Comparison of ENCODE assay signal across 23 mouse cellular contexts in genomic region chr15:92399278-92399677, GRCm38 (mm10). TPM values are rescaled to one million over a fixed set of nuclear protein-coding genes. Genes with fewer than 3 reads are reported as not detected.
DNase-seq lines count a peak whose midpoint lies in the region; ATAC-seq and TF ChIP-seq lines count a peak whose summit lies in the region.
"Had no signal": no experiment of that assay in that cellular context is flagged by ENCODE, and none has a peak within 500 bp of the region (broad histone marks: within the 10 kb centered on the region; RNA-seq: fewer than 3 reads in every experiment).

No protein-coding gene starts in this region.

- no peaks in the 10 kb centered on the region for H3K36me3 ChIP-seq in intestine, embryonic 14.5 days (ENCODE audit: control insufficient read depth, insufficient read depth, low read length)
- H3K36me3 ChIP-seq in intestine, embryonic 16.5 days (ENCODE audit: control insufficient read depth, insufficient read depth, low read length), result no peaks in the 10 kb centered on the region
- H3K36me3 ChIP-seq in stomach, embryonic 14.5 days (ENCODE audit: control insufficient read depth, insufficient read depth, low read length), result no peaks in the 10 kb centered on the region
- no peaks in the 10 kb centered on the region for H3K36me3 ChIP-seq in stomach, postnatal 0 days (ENCODE audit: control insufficient read depth, insufficient read depth, low read length)
- no peaks in the 10 kb centered on the region for H3K36me3 ChIP-seq in stomach, embryonic 16.5 days (ENCODE audit: control insufficient read depth, insufficient read depth, low read length)
- H3K36me3 ChIP-seq in midbrain, embryonic 14.5 days (ENCODE audit: control insufficient read depth, insufficient read depth, low read length), result no peaks in the 10 kb centered on the region
- H3K36me3 ChIP-seq: forebrain, embryonic 15.5 days; heart, embryonic 10.5 days; hindbrain, embryonic 13.5 days had no signal

- TF ChIP-seq CTCF in stomach, postnatal 0 days (IDR thresholded peaks at IDR 0.05; ENCODE audit: low read depth), result no peak

- H3K27me3 ChIP-seq in intestine, embryonic 14.5 days (replicated peaks; ENCODE audit: control insufficient read depth, insufficient read depth, low read length), result peaks cover 32% of the 10 kb centered on the region
- peaks cover 14% of the 10 kb centered on the region for H3K27me3 ChIP-seq in intestine, embryonic 16.5 days (replicated peaks; ENCODE audit: control insufficient read depth, insufficient read depth, low read length)
- H3K27me3 ChIP-seq in stomach, embryonic 14.5 days (ENCODE audit: control insufficient read depth, insufficient read depth, low read length), result 0 out of 2 replicates have a peak, but pooled peaks cover 4% of the 10 kb centered on the region
- H3K27me3 ChIP-seq in stomach, postnatal 0 days (ENCODE audit: control insufficient read depth, insufficient read depth, low read length), result no peaks in the 10 kb centered on the region
- H3K27me3 ChIP-seq in stomach, embryonic 16.5 days (ENCODE audit: control insufficient read depth, insufficient read depth, low read length), result peaks cover 6% of the 10 kb centered on the region
- H3K27me3 ChIP-seq in midbrain, embryonic 14.5 days (ENCODE audit: control insufficient read depth, insufficient read depth, low read length), result peaks cover 29% of the 10 kb centered on the region

- H3K4me1 ChIP-seq in intestine, embryonic 14.5 days (replicated peaks; ENCODE audit: control insufficient read depth, insufficient read depth, low read length), result no peaks in the 10 kb centered on the region
- peaks cover 6% of the 10 kb centered on the region; the same call in 1 of the 2 replicates for H3K4me1 ChIP-seq in intestine, embryonic 16.5 days (ENCODE audit: control insufficient read depth, insufficient read depth, low read length)
- peaks cover 4% of the 10 kb centered on the region; the same call in 1 of the 2 replicates for H3K4me1 ChIP-seq in stomach, embryonic 14.5 days (ENCODE audit: control insufficient read depth, insufficient read depth, low read length)
- no peaks in the 10 kb centered on the region for H3K4me1 ChIP-seq in stomach, postnatal 0 days (replicated peaks; ENCODE audit: control insufficient read depth, insufficient read depth)
- H3K4me1 ChIP-seq in stomach, embryonic 16.5 days (ENCODE audit: control insufficient read depth, insufficient read depth, low read length), result 0 out of 2 replicates have a peak, but pooled peaks cover 5% of the 10 kb centered on the region
- H3K4me1 ChIP-seq in midbrain, embryonic 14.5 days (ENCODE audit: control insufficient read depth, insufficient read depth, low read length), result peaks cover 9% of the 10 kb centered on the region

- no peak overlapping the region for H3K9ac ChIP-seq in intestine, embryonic 14.5 days (ENCODE audit: low read length)
- H3K9ac ChIP-seq in intestine, embryonic 16.5 days (ENCODE audit: low read depth, low read length), result no peak overlapping the region
- H3K9ac ChIP-seq in stomach, embryonic 14.5 days (replicated peaks; ENCODE audit: low read depth, low read length), result no peak overlapping the region
- H3K9ac ChIP-seq in stomach, postnatal 0 days (ENCODE audit: low read length), result no peak overlapping the region
- H3K9ac ChIP-seq in stomach, embryonic 16.5 days (ENCODE audit: low read length), result no peak overlapping the region
- no peak overlapping the region for H3K9ac ChIP-seq in midbrain, embryonic 14.5 days (replicated peaks; ENCODE audit: low read length)
- H3K9ac ChIP-seq: forebrain, embryonic 15.5 days; hindbrain, embryonic 13.5 days had no signal

- DNase-seq in intestine, embryonic 14.5 days (ENCODE audit: low spot score), result no peak
- no peak for DNase-seq in stomach, postnatal 0 days (ENCODE audit: low spot score)
- DNase-seq in forelimb bud, embryonic 11.5 days (ENCODE audit: low read depth, low spot score), result peak; percentile 45
- DNase-seq in adrenal gland, postnatal 4 days (ENCODE audit: low spot score in 2 of 2), result no peak
- no peak for DNase-seq in midbrain, embryonic 14.5 days
- DNase-seq: adrenal gland, adult 2 months; adrenal gland, postnatal 25 days; cerebellum, adult 11 months; cerebellum, adult 8-10 months; cerebellum, postnatal 25 days; gastrocnemius, postnatal 10 days; heart, adult 18-20 months; heart, postnatal 10 days; kidney, adult 11 months had no signal

- no peak overlapping the region for H3K4me3 ChIP-seq in intestine, embryonic 14.5 days (ENCODE audit: low read depth, low read length)
- H3K4me3 ChIP-seq in intestine, embryonic 16.5 days (ENCODE audit: low read length), result no peak overlapping the region
- no peak overlapping the region for H3K4me3 ChIP-seq in stomach, embryonic 14.5 days (ENCODE audit: low read depth, low read length)
- no peak overlapping the region for H3K4me3 ChIP-seq in stomach, postnatal 0 days (ENCODE audit: low read depth, low read length)
- H3K4me3 ChIP-seq in stomach, embryonic 16.5 days (replicated peaks; ENCODE audit: low read length), result no peak overlapping the region
- no peak overlapping the region for H3K4me3 ChIP-seq in midbrain, embryonic 14.5 days (replicated peaks; ENCODE audit: low read depth, low read length)
- H3K4me3 ChIP-seq: forebrain, embryonic 15.5 days; heart, embryonic 10.5 days; hindbrain, embryonic 13.5 days had no signal

- no peak for TF ChIP-seq EP300 in stomach, postnatal 0 days (optimal IDR thresholded peaks at IDR 0.05)

- WGBS in intestine, embryonic 14.5 days, result 37% methylated on average over 5 of the region's 5 CpGs
- WGBS in intestine, embryonic 16.5 days, result 55% methylated on average over 5 of the region's 5 CpGs
- 30% methylated on average over 5 of the region's 5 CpGs for WGBS in stomach, embryonic 14.5 days
- 28% methylated on average over 5 of the region's 5 CpGs for WGBS in stomach, postnatal 0 days
- 36% methylated on average over 5 of the region's 5 CpGs for whole genome bisulfite sequencing in stomach, embryonic 16.5 days
- 91% methylated on average over 5 of the region's 5 CpGs for WGBS in midbrain, embryonic 14.5 days

- H3K9me3 ChIP-seq in intestine, embryonic 14.5 days (ENCODE audit: control insufficient read depth, low read length), result no peaks in the 10 kb centered on the region
- H3K9me3 ChIP-seq in intestine, embryonic 16.5 days (ENCODE audit: control insufficient read depth, low read length), result no peaks in the 10 kb centered on the region
- H3K9me3 ChIP-seq in stomach, embryonic 14.5 days (ENCODE audit: control insufficient read depth, low read depth, low read length), result no peaks in the 10 kb centered on the region
- no peaks in the 10 kb centered on the region for H3K9me3 ChIP-seq in stomach, postnatal 0 days (ENCODE audit: control insufficient read depth, low read length)
- H3K9me3 ChIP-seq in stomach, embryonic 16.5 days (replicated peaks; ENCODE audit: control insufficient read depth, low read length), result no peaks in the 10 kb centered on the region
- H3K9me3 ChIP-seq in midbrain, embryonic 14.5 days (ENCODE audit: control insufficient read depth, low read length), result no peaks in the 10 kb centered on the region
- H3K9me3 ChIP-seq: forebrain, embryonic 15.5 days; heart, embryonic 10.5 days; hindbrain, embryonic 13.5 days had no signal

- peak overlapping the region; percentile 94; the same call in 1 of the 2 replicates for H3K4me2 ChIP-seq in intestine, embryonic 14.5 days (ENCODE audit: low read length)
- no peak overlapping the region for H3K4me2 ChIP-seq in intestine, embryonic 16.5 days (ENCODE audit: low read depth, low read length)
- H3K4me2 ChIP-seq in stomach, embryonic 14.5 days (replicated peaks; ENCODE audit: low read depth, low read length), result no peak overlapping the region
- H3K4me2 ChIP-seq in stomach, postnatal 0 days (replicated peaks; ENCODE audit: low read depth), result no peak overlapping the region
- no peak overlapping the region for H3K4me2 ChIP-seq in stomach, embryonic 16.5 days (ENCODE audit: low read depth, low read length)
- no peak overlapping the region for H3K4me2 ChIP-seq in midbrain, embryonic 14.5 days (ENCODE audit: low read length)
- H3K4me2 ChIP-seq: forebrain, embryonic 15.5 days; hindbrain, embryonic 13.5 days had no signal

- no peak for ATAC-seq in intestine, embryonic 14.5 days (replicated peaks; ENCODE audit: low FRiP score, low TSS enrichment, low read depth)
- no peak for ATAC-seq in intestine, embryonic 16.5 days
- ATAC-seq in stomach, embryonic 14.5 days (ENCODE audit: insufficient number of reproducible peaks, insufficient read depth, low FRiP score, low read depth), result no peak
- no peak for ATAC-seq in stomach, postnatal 0 days (ENCODE audit: low FRiP score, low TSS enrichment)
- ATAC-seq in stomach, embryonic 16.5 days (ENCODE audit: insufficient read depth, low FRiP score), result peak; percentile 67; the same call in 1 of the 2 replicates
- no peak for ATAC-seq in midbrain, embryonic 14.5 days (ENCODE audit: low FRiP score, low TSS enrichment)
- ATAC-seq: forebrain, embryonic 15.5 days; hindbrain, postnatal 0 days had no signal

- peak overlapping the region; percentile 71; the same call in 1 of the 2 replicates for H3K27ac ChIP-seq in intestine, embryonic 14.5 days (ENCODE audit: low read depth)
- no peak overlapping the region for H3K27ac ChIP-seq in intestine, embryonic 16.5 days (ENCODE audit: low read length)
- H3K27ac ChIP-seq in stomach, embryonic 14.5 days (ENCODE audit: low read length), result peak overlapping the region; percentile 78; the same call in 1 of the 2 replicates
- no peak overlapping the region for H3K27ac ChIP-seq in stomach, postnatal 0 days (replicated peaks)
- no peak overlapping the region for H3K27ac ChIP-seq in stomach, embryonic 16.5 days (ENCODE audit: low read length)
- no peak overlapping the region for H3K27ac ChIP-seq in midbrain, embryonic 14.5 days (replicated peaks; ENCODE audit: low read depth, low read length)
- H3K27ac ChIP-seq: forebrain, embryonic 15.5 days; heart, embryonic 10.5 days; hindbrain, embryonic 13.5 days; hindbrain, postnatal 0 days had no signal

RNA-seq across cellular contexts. Expression of gene Pdzrn4, which starts 2.6 kb away (rescaled TPM):
- 2.4 and 2.6 TPM in 2 replicates for polyA plus RNA-seq in intestine, embryonic 14.5 days (2014; fragmentation: Nextera tagmentation; extraction: Ambion mirVana)
- polyA plus RNA-seq in intestine, embryonic 16.5 days (2015; fragmentation: Nextera tagmentation; extraction: Ambion mirVana), result 1.2 and 1.8 TPM in 2 replicates
- polyA plus RNA-seq in stomach, embryonic 14.5 days (2014; fragmentation: Nextera tagmentation; extraction: Ambion mirVana), result 3.1 and 4.1 TPM in 2 replicates
- 0.76 and 0.93 TPM in 2 replicates for polyA plus RNA-seq in stomach, postnatal 0 days (2015; fragmentation: Nextera tagmentation; extraction: Ambion mirVana)
- polyA plus RNA-seq in stomach, embryonic 16.5 days (2015; fragmentation: Nextera tagmentation; extraction: Ambion mirVana), result 2.0 and 2.7 TPM in 2 replicates
- total RNA-seq in adrenal gland, postnatal 4 days (2021), result 1 to 10 TPM in 1 of 2 experiments, under 1 TPM in 1; 0.73 to 1.2 TPM
- polyA plus RNA-seq in midbrain, embryonic 14.5 days (2014; fragmentation: Nextera tagmentation; extraction: Ambion mirVana), result 21.2 and 25.2 TPM in 2 replicates
- total RNA-seq: adrenal gland, adult 2 months; ES-E14; hematopoietic stem cell, adult 5-6 weeks had no signal

Comparison
In these comparisons a context has a peak if more than half of its experiments do, and no peak if none do; other contexts are left out.
1. H3K27ac ChIP-seq: peak in intestine, embryonic 14.5 days (single experiment) and stomach, embryonic 14.5 days (single experiment); none in intestine, embryonic 16.5 days (single experiment), stomach, postnatal 0 days (single experiment), stomach, embryonic 16.5 days (single experiment) and midbrain, embryonic 14.5 days (single experiment).